Mouse (Mus musculus): ENCODE data around the gene Apbb2.
A peak's percentile ranks its signal among the peaks of the same experiment; 100 is the strongest.

The Apbb2 gene

GRCm38 (mm10) chr5:66475824-66476223, 142.8 kb downstream of the Apbb2 start:
- no peak for DNase-seq (ENCODE audit: low spot score in 2 of 2)

GRCm38 (mm10) chr5:66474153-66474552, 144.4 kb downstream of the Apbb2 start:
- DNase-seq (ENCODE audit: low spot score in 2 of 2) = no peak

GRCm38 (mm10) chr5:66473599-66473998, 145.0 kb downstream of the Apbb2 start:
- DNase-seq (ENCODE audit: low spot score in 2 of 2) = no peak

GRCm38 (mm10) chr5:66470837-66471236, 147.7 kb downstream of the Apbb2 start:
- DNase-seq (ENCODE audit: low spot score in 2 of 2) = no peak

- DNase-seq (ENCODE audit: low spot score in 2 of 2) = no peak
Observed at GRCm38 (mm10) chr5:66469685-66470084, 148.9 kb downstream of the Apbb2 start.

GRCm38 (mm10) chr5:66468331-66469001, 150.1 kb downstream of the Apbb2 start:
- DNase-seq (ENCODE audit: low spot score in 2 of 2) = no peak

- no peak for DNase-seq (ENCODE audit: low spot score in 2 of 2)
Observed at GRCm38 (mm10) chr5:66462665-66463064, 155.9 kb downstream of the Apbb2 start.

GRCm38 (mm10) chr5:66458851-66459250, 159.7 kb downstream of the Apbb2 start:
- DNase-seq (ENCODE audit: low spot score in 2 of 2) = no peak

- DNase-seq (ENCODE audit: low spot score in 2 of 2) = no peak
Observed at GRCm38 (mm10) chr5:66455271-66455670, 163.3 kb downstream of the Apbb2 start.

- DNase-seq (ENCODE audit: low spot score in 2 of 2) = no peak
Observed at GRCm38 (mm10) chr5:66454826-66455225, 163.8 kb downstream of the Apbb2 start.

- DNase-seq (ENCODE audit: low spot score in 2 of 2) = no peak
Observed at GRCm38 (mm10) chr5:66453106-66453505, 165.5 kb downstream of the Apbb2 start.

GRCm38 (mm10) chr5:66451561-66451960, 167.0 kb downstream of the Apbb2 start:
- DNase-seq (ENCODE audit: low spot score in 2 of 2) = no peak

GRCm38 (mm10) chr5:66445497-66445896, 173.1 kb downstream of the Apbb2 start:
- DNase-seq (ENCODE audit: low spot score in 2 of 2) = no peak

- no peak for DNase-seq (ENCODE audit: low spot score in 2 of 2)
Observed at GRCm38 (mm10) chr5:66442260-66442659, 176.3 kb downstream of the Apbb2 start.

- DNase-seq (ENCODE audit: low spot score in 2 of 2) = no peak
Observed at GRCm38 (mm10) chr5:66436791-66437246, 181.8 kb downstream of the Apbb2 start.

GRCm38 (mm10) chr5:66435158-66435557, 183.4 kb downstream of the Apbb2 start:
- DNase-seq (ENCODE audit: low spot score in 2 of 2) = no peak

- DNase-seq (ENCODE audit: low spot score in 2 of 2) = no peak
Observed at GRCm38 (mm10) chr5:66429076-66429475, 189.5 kb downstream of the Apbb2 start.

- DNase-seq (ENCODE audit: low spot score in 2 of 2) = no peak
Observed at GRCm38 (mm10) chr5:66428071-66428470, 190.5 kb downstream of the Apbb2 start.

- DNase-seq (ENCODE audit: low spot score in 2 of 2) = peak in 1 of 2 experiments; percentile 11
Observed at GRCm38 (mm10) chr5:66423909-66424308, 194.7 kb downstream of the Apbb2 start.

GRCm38 (mm10) chr5:66423466-66423865, 195.1 kb downstream of the Apbb2 start:
- DNase-seq (ENCODE audit: low spot score in 2 of 2) = no peak

GRCm38 (mm10) chr5:66421954-66422353, 196.6 kb downstream of the Apbb2 start:
- DNase-seq (ENCODE audit: low spot score in 2 of 2) = no peak

- DNase-seq (ENCODE audit: low spot score in 2 of 2) = no peak
Observed at GRCm38 (mm10) chr5:66421230-66421629, 197.4 kb downstream of the Apbb2 start.

- no peak for DNase-seq (ENCODE audit: low spot score in 2 of 2)
Observed at GRCm38 (mm10) chr5:66420011-66420410, 198.6 kb downstream of the Apbb2 start.

- DNase-seq (ENCODE audit: low spot score in 2 of 2) = no peak
Observed at GRCm38 (mm10) chr5:66417289-66417688, 201.3 kb downstream of the Apbb2 start.

All from thymus, postnatal 10 days (tissue).